Mouse (Mus musculus): ENCODE measurements around the gene Klrk1. TPM values are rescaled to one million over a fixed set of nuclear protein-coding genes. Genes with fewer than 3 reads are reported as not detected.
"Not testable (repeated sequence)": the region's sequence is repeated elsewhere in the genome, so short reads cannot be mapped to it uniquely, and the experiment has no call there.

Klrk1 gene
- 0.49 and 0.68 TPM in 2 replicates for polyA plus RNA-seq (2012; rRNA removed)

DNA sequence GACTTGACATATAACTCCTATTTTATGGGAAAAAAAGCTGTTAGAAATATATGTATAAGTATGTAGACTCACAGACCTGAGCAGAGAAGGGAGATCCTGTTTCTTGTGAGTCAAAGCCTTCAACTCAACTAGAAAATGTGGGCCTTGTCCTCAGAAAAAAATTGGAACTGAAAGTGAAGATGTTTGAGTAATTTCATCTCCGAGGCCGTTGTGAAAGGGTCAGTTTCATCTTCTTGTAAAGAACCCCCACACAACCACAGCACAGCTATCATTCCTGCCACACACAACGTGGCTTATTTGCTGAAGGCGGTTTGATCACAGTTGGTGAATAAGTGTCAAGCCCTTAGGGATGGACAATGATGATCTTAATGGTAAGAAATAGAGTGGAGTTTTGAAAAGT lies at the start of gene Klrk1:
Gene Klrk1, minus strand, starts transcription at position 130 of the 400 bp plus-strand sequence.
- 71% methylated on average over 4 of the region's 4 CpGs for WGBS
- H3K4me3 ChIP-seq (replicated peaks; ENCODE audit: extremely low read depth, low read depth, low read length), result no peak within 1 kb of the TSS
- no peak for DNase-seq
- TF ChIP-seq POLR2A (IDR thresholded peaks at IDR 0.05; ENCODE audit: borderline replicate concordance, extremely low read depth, low read depth, low read length) (no peak), CTCF (IDR thresholded peaks at IDR 0.05; ENCODE audit: insufficient read depth, low read length) (no peak)
- no peaks in the 10 kb centered on the region for H3K4me1 ChIP-seq (ENCODE audit: control insufficient read depth, insufficient read depth, low read length)

DNA sequence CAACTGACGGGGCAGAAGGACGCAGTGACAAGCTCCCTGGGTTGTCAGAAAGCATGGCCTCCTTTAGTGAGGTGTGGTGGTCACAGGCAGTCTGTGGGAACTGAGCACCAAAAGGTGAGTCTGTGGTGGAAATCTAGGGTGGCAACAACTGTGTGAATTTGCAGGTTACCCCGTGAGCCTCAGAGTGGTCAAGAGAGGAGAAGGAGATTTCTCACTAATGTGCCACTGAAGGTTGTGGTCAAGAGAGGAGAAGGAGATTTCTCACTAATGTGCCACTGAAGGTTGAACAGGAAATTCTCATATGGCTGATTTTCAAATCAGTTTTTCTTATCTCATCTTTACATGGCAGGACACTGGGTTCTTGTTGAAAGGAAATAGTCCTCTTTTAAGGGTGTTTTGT lies 37.6 kb upstream of the Klrk1 start:
- not testable (repeated sequence) for DNase-seq; H3K4me1 ChIP-seq (ENCODE audit: control insufficient read depth, insufficient read depth, low read length)
- 67% methylated on average over 1 of the region's 3 CpGs for WGBS

DNA sequence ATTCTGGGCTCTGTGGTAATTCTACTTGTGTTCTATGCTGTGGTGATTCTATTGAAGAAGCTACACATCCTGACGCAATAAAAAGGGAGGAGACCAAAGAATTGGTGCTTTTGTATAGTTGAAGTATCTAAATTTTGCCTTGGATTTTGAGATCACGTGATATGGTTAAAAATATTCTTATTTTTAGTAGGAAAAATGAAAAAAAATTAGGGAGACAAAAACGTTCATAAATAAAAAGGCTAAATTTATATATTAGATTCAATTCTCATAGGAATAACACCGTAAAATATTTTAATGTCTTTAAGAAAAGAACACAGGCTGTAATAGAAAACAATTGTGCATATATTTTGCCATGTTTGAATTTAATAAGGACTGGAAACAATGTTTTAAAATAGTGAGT lies 36.9 kb upstream of the Klrk1 start, which contains the start of gene Klrc2:
Gene Klrc2, minus strand, starts transcription at position 101 of the 400 bp plus-strand sequence.
- DNase-seq; H3K4me1 ChIP-seq (ENCODE audit: control insufficient read depth, insufficient read depth, low read length); H3K4me3 ChIP-seq (replicated peaks; ENCODE audit: extremely low read depth, low read depth, low read length): not testable (repeated sequence)
- 67% methylated on average over 4 of the region's 4 CpGs for WGBS

More for the DNA sequence above, 37.6 kb upstream of the Klrk1 start:
- H3K4me3 ChIP-seq (replicated peaks; ENCODE audit: extremely low read depth, low read depth, low read length), result not testable (repeated sequence)

DNA sequence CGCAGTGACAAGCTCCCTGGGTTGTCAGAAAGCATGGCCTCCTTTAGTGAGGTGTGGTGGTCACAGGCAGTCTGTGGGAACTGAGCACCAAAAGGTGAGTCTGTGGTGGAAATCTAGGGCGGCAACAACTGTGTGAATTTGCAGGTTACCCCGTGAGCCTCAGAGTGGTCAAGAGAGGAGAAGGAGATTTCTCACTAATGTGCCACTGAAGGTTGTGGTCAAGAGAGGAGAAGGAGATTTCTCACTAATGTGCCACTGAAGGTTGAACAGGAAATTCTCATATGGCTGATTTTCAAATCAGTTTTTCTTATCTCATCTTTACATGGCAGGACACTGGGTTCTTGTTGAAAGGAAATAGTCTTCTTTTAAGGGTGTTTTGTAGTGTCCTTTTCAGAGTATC lies 20.4 kb upstream of the Klrk1 start:
- not testable (repeated sequence) for H3K4me3 ChIP-seq (replicated peaks; ENCODE audit: extremely low read depth, low read depth, low read length); DNase-seq; H3K4me1 ChIP-seq (ENCODE audit: control insufficient read depth, insufficient read depth, low read length)
- no CpG with 5 or more reads among the region's 3 CpGs for WGBS

- DNase-seq; H3K4me1 ChIP-seq (ENCODE audit: control insufficient read depth, insufficient read depth, low read length); H3K4me3 ChIP-seq (replicated peaks; ENCODE audit: extremely low read depth, low read depth, low read length): not testable (repeated sequence)
- 74% methylated on average over 3 of the region's 3 CpGs for WGBS
Measured at GRCm38 (mm10) chr6:129643237-129643636, 19.6 kb upstream of the Klrk1 start, which contains the start of gene Klrc3. TSS of gene Klrc3 (minus strand) at chr6:129643337.

- not testable (repeated sequence) for H3K4me3 ChIP-seq (replicated peaks; ENCODE audit: extremely low read depth, low read depth, low read length); H3K4me1 ChIP-seq (ENCODE audit: control insufficient read depth, insufficient read depth, low read length); DNase-seq
- WGBS, result 84% methylated on average over 2 of the region's 2 CpGs
Measured at GRCm38 (mm10) chr6:129631046-129631445, 7.4 kb upstream of the Klrk1 start.

DNA sequence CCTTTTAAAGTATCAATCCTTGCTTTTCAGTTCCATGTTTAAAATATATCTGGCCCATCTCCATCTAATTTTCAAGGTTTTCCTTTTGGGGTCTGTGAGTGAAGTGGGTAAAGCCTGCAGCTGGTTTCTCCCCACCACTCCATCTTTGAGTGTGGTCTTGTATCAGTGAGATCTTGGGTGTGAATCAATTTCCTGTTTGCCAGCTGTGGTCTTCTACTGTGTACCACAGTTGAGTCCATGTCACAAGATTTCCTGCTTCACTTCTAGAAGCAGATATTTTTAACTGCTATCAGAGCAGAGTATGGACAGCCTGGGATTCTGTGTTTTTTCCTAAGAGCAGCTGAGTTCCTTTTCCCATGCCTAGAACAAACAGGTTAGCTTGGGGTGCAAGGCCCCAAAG lies 15.3 kb downstream of the Klrk1 start:
- DNase-seq, result no peak
- Histone ChIP-seq H3K4me3 (replicated peaks; ENCODE audit: extremely low read depth, low read depth, low read length) (no peak overlapping the region), H3K4me1 (ENCODE audit: control insufficient read depth, insufficient read depth, low read length) (no peaks in the 10 kb centered on the region)
- no peak for TF ChIP-seq CTCF (IDR thresholded peaks at IDR 0.05; ENCODE audit: insufficient read depth, low read length)
- no peak for TF ChIP-seq POLR2A (IDR thresholded peaks at IDR 0.05; ENCODE audit: borderline replicate concordance, extremely low read depth, low read depth, low read length)

DNA sequence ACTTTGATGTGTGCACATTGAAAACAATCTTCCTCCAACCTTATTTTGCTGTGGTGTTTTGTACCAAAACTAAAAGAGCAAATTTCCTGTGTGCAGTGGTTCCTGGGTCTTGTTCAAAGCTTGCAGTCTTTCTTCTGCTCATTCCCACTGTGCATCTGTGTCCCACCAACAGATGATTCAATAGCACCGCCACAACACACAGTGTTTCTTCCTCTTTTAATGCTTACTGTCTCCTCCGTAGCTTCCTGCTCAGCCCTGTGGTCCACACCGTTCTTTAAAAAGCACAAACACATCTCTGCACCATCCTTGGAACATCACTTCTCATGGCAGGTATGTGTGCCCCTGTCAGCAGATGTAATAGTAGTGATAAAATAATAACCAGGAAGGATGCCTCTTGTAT lies 32.2 kb downstream of the Klrk1 start, which contains the start of gene Klrd1:
Gene Klrd1, plus strand, starts transcription at position 275 of the 400 bp plus-strand sequence.
- TF ChIP-seq CTCF (IDR thresholded peaks at IDR 0.05; ENCODE audit: insufficient read depth, low read length) (no peak), POLR2A (IDR thresholded peaks at IDR 0.05; ENCODE audit: borderline replicate concordance, extremely low read depth, low read depth, low read length) (no peak)
- Histone ChIP-seq H3K4me1 (ENCODE audit: control insufficient read depth, insufficient read depth, low read length) (no peaks in the 10 kb centered on the region), H3K4me3 (replicated peaks; ENCODE audit: extremely low read depth, low read depth, low read length) (no peak within 1 kb of the TSS)
- no peak for DNase-seq
- 59% methylated on average over 3 of the region's 3 CpGs for WGBS

DNA sequence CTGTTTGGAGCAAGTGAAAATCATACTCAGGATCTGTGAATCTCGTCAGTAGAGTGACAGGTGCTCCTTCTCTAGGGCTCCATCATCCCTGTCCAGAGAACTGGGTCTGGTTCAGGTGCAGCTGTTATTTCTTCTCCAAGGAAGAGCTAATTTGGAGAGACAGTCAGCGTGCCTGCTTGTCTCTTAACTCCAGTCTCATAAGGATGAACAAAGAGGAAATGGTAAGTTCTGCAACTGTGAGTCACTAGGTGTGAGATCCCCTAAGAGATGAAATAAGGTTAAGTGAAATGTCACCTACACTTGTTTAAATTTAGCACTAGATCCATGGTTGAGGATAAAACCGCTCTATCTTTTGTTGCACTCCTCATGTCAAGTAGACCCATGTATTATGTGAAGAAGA lies 40.6 kb downstream of the Klrk1 start:
- TF ChIP-seq CTCF (IDR thresholded peaks at IDR 0.05; ENCODE audit: insufficient read depth, low read length), result no peak
- TF ChIP-seq POLR2A (IDR thresholded peaks at IDR 0.05; ENCODE audit: borderline replicate concordance, extremely low read depth, low read depth, low read length), result no peak
- no peaks in the 10 kb centered on the region for H3K4me1 ChIP-seq (ENCODE audit: control insufficient read depth, insufficient read depth, low read length)
- 61% methylated on average over 3 of the region's 3 CpGs for WGBS
- no peak for DNase-seq
- H3K4me3 ChIP-seq (replicated peaks; ENCODE audit: extremely low read depth, low read depth, low read length), result no peak overlapping the region

DNA sequence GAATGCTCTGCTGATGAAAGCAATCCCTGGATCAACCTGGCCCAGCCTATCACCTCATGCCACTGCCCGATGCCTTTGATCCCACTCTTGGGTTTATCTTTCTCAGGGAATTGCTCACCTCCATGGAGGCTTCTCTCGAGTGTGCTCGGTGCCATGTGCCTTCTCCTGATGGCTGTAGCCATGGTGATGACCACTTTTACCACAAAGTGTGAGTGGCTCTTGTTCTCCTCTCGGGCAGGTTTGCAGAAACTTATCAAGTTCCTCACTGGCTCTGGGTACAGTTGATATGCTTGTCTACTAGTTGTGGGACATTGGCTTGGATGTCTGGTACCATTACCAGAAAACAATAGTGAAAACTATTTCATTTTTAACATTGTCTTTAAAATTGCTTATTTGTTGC lies 41.8 kb downstream of the Klrk1 start:
- Histone ChIP-seq H3K4me1 (ENCODE audit: control insufficient read depth, insufficient read depth, low read length) (no peaks in the 10 kb centered on the region), H3K4me3 (replicated peaks; ENCODE audit: extremely low read depth, low read depth, low read length) (no peak overlapping the region)
- no peak for DNase-seq
- WGBS, result 54% methylated on average over 4 of the region's 4 CpGs
- no peak for TF ChIP-seq POLR2A (IDR thresholded peaks at IDR 0.05; ENCODE audit: borderline replicate concordance, extremely low read depth, low read depth, low read length)
- no peak for TF ChIP-seq CTCF (IDR thresholded peaks at IDR 0.05; ENCODE audit: insufficient read depth, low read length)

GRCm38 (mm10) chr6:129581274-129581673 lies 42.4 kb downstream of the Klrk1 start:
- Histone ChIP-seq H3K4me1 (ENCODE audit: control insufficient read depth, insufficient read depth, low read length) (no peaks in the 10 kb centered on the region), H3K4me3 (replicated peaks; ENCODE audit: extremely low read depth, low read depth, low read length) (no peak overlapping the region)
- DNase-seq, result no peak
- WGBS, result 63% methylated on average over 4 of the region's 4 CpGs
- TF ChIP-seq CTCF (IDR thresholded peaks at IDR 0.05; ENCODE audit: insufficient read depth, low read length), result no peak
- TF ChIP-seq POLR2A (IDR thresholded peaks at IDR 0.05; ENCODE audit: borderline replicate concordance, extremely low read depth, low read depth, low read length), result no peak
